Mouse (Mus musculus) ovary, postnatal 14 days (tissue): ENCODE data around the gene Ankrd34a.
A peak's percentile ranks its signal among the peaks of the same experiment; 100 is the strongest.
"Not testable (repeated sequence)": the region's sequence is repeated elsewhere in the genome, so short reads cannot be mapped to it uniquely, and the experiment has no call there.

Experiments
- DNase-seq: peaks from one replicate; pipeline ENCODE4 v3.0.0; 2022; ENCODE audit warnings: low spot score

Ankrd34a gene

GRCm38 (mm10) chr3:96579885-96580454 is 16.5 kb upstream of the Ankrd34a start:
- DNase-seq, result peak; percentile 87

- DNase-seq, result no peak
Measured at GRCm38 (mm10) chr3:96581141-96581540, 15.3 kb upstream of the Ankrd34a start.

- no peak for DNase-seq
Measured at GRCm38 (mm10) chr3:96581771-96582515, 14.5 kb upstream of the Ankrd34a start.

GRCm38 (mm10) chr3:96583386-96583785 is 13.1 kb upstream of the Ankrd34a start:
- DNase-seq, result no peak

GRCm38 (mm10) chr3:96590657-96591056 is 5.8 kb upstream of the Ankrd34a start:
- DNase-seq, result no peak

- no peak for DNase-seq
Measured at GRCm38 (mm10) chr3:96593374-96593773, 3.1 kb upstream of the Ankrd34a start.

- peak; percentile 89 for DNase-seq
Measured at GRCm38 (mm10) chr3:96593790-96594560, 2.5 kb upstream of the Ankrd34a start, which contains the start of gene Polr3gl. Polr3gl (minus strand) TSS chr3:96594181.

GRCm38 (mm10) chr3:96594851-96595250 is 1.6 kb upstream of the Ankrd34a start:
- DNase-seq, result no peak

- no peak for DNase-seq
Measured at GRCm38 (mm10) chr3:96595661-96596060, 775 bp upstream of the Ankrd34a start.

- no peak for DNase-seq
Measured at GRCm38 (mm10) chr3:96596855-96597254, 419 bp downstream of the Ankrd34a start.

GRCm38 (mm10) chr3:96597435-96597891 is 1.0 kb downstream of the Ankrd34a start:
- DNase-seq, result no peak

- DNase-seq, result no peak
Measured at GRCm38 (mm10) chr3:96598156-96599068, 2.0 kb downstream of the Ankrd34a start.

GRCm38 (mm10) chr3:96599069-96599393 is 2.6 kb downstream of the Ankrd34a start:
- DNase-seq, result no peak

- no peak for DNase-seq
Measured at GRCm38 (mm10) chr3:96599411-96599810, 3.0 kb downstream of the Ankrd34a start.

GRCm38 (mm10) chr3:96600639-96601250 is 4.3 kb downstream of the Ankrd34a start, which contains the start of gene Lix1l:
Lix1l (plus strand) TSS chr3:96601149.
- peak; percentile 86 for DNase-seq

GRCm38 (mm10) chr3:96601251-96601787 is 4.9 kb downstream of the Ankrd34a start:
- no peak for DNase-seq

- DNase-seq, result no peak
Measured at GRCm38 (mm10) chr3:96601941-96602703, 5.7 kb downstream of the Ankrd34a start.

- DNase-seq, result no peak
Measured at GRCm38 (mm10) chr3:96602704-96603084, 6.3 kb downstream of the Ankrd34a start.

- no peak for DNase-seq
Measured at GRCm38 (mm10) chr3:96603311-96603710, 6.9 kb downstream of the Ankrd34a start.

- DNase-seq, result not testable (repeated sequence)
Measured at GRCm38 (mm10) chr3:96606007-96606406, 9.6 kb downstream of the Ankrd34a start.
